Mouse (Mus musculus) C2C12 (cell line): ENCODE results near the gene Gm49383.

Experiments used
- CEBPB ChIP-seq: IDR thresholded peaks from one replicate; pipeline ENCODE4 v1.6.1; 2011; ENCODE audit warnings: low read depth, mild to moderate bottlenecking, control low read depth, moderate library complexity
- CTCF ChIP-seq: IDR thresholded peaks from one replicate; pipeline ENCODE4 v1.5.1; 2011; ENCODE audit not compliant: control insufficient read depth, insufficient read depth, insufficient read length
- FOSL1 ChIP-seq: IDR thresholded peaks from one replicate; pipeline ENCODE4 v1.8.0; 2011; ENCODE audit warnings: mild to moderate bottlenecking, low read length; ENCODE audit not compliant: poor library complexity, insufficient read depth, severe bottlenecking
- MAX ChIP-seq: IDR thresholded peaks from one replicate; pipeline ENCODE4 v1.6.1; 2011; ENCODE audit warnings: mild to moderate bottlenecking, control low read depth
- MYOD1 ChIP-seq: IDR thresholded peaks from one replicate; pipeline ENCODE4 v1.6.1; 2011; ENCODE audit warnings: low read depth; ENCODE audit not compliant: control insufficient read depth, insufficient read length
- MYOG ChIP-seq: IDR thresholded peaks from one replicate; pipeline ENCODE4 v1.6.1; 2011; ENCODE audit not compliant: control insufficient read depth, insufficient read length; ENCODE audit errors: extremely low read depth

DNA sequence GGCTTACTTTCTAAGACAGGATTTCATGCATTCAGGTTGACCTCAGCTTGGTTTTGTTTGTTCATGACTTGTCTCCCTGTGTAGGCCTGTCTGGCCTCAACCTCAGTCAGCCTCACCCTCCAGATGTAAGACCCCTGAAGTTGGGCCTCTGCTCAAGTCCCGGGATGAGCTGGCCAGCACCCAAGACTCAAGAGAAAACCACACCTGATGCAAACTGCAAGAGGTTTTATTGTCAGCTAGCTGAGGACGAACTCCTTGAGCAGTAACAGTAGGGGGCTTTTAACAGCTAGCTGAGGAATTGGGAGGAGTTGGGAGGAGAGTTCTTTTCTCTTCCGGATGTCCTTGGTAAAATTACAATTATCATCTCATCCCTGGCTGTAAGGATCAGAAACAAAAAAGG is 19.4 kb downstream of the Gm49383 start:
- no peak for TF ChIP-seq CTCF
- TF ChIP-seq MYOG = no peak
- TF ChIP-seq FOSL1 = no peak
- TF ChIP-seq CEBPB = no peak
- TF ChIP-seq MAX = no peak
- no peak for TF ChIP-seq MYOD1
